Mouse (Mus musculus): ENCODE measurements around the gene 4930432M17Rik. TPM values are rescaled to one million over a fixed set of nuclear protein-coding genes. Genes with fewer than 3 reads are reported as not detected.

The 4930432M17Rik gene
- total and polyA plus RNA-seq, 2 experiments = not detected

DNA sequence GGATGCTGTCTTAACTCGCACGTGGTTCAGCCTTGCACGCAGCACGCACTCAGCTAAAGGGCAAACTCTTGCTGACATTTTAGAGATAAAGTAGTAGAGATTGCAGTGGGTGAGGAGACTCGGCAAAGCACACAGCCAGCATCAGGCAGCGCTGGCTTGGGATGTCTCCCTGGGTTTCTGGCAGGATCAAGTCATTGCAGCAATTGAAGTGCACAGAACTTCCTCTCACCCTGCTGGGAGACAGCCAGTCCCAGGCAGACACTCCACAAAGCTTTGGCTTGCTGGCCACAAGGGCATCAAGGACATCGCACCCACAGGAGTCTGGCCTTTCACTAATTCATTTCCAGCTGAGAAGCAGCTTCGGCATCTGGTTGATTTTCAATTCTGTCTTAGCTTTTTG, 27.3 kb upstream of the 4930432M17Rik start:
- 29% methylated on average over 8 of the region's 8 CpGs for WGBS
- DNase-seq (ENCODE audit: extremely low read depth, low read depth, low spot score) = peak; percentile 81
- Histone ChIP-seq H3K9ac (ENCODE audit: low read depth, low read length) (no peak overlapping the region), H3K27me3 (ENCODE audit: control insufficient read depth, insufficient read depth, low read length) (no peaks in the 10 kb centered on the region), H3K36me3 (ENCODE audit: control insufficient read depth, insufficient read depth, low read length) (no peaks in the 10 kb centered on the region), H3K79me2 (ENCODE audit: control insufficient read depth, insufficient read depth, low read length) (no peaks in the 10 kb centered on the region), H3K27ac (replicated peaks; ENCODE audit: insufficient read depth, low read depth, low read length) (no peak overlapping the region), H3K4me1 (ENCODE audit: control insufficient read depth, insufficient read depth, low read length) (peaks cover 15% of the 10 kb centered on the region), H3K4me3 (ENCODE audit: insufficient read depth, low read depth, low read length) (no peak overlapping the region)
- no peak for TF ChIP-seq CTCF (IDR thresholded peaks at IDR 0.05; ENCODE audit: low read depth, low read length)
- no peak for TF ChIP-seq POLR2A (IDR thresholded peaks at IDR 0.05; ENCODE audit: extremely low read depth, insufficient read depth, low read length)

DNA sequence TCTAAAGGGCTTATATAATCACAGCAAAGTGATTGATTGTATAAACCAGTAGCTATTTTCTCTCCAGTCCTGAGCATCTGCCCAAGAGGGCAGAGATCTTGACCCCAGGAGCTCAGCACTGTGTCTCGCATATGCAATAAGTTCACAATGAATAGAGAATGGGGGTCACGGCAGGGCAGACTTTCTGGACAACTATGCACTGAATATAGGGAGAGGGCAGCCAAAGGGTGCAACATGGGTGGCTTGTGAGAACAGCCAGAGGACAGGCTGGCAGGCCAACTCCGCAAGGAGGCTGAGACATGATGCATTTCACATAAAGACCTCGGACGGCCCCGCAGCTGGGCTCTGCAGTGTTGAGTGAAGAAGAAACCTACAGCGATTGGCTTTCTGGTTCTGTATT, 25.1 kb upstream of the 4930432M17Rik start:
- peak overlapping the region; percentile 62 for H3K27ac ChIP-seq (replicated peaks; ENCODE audit: insufficient read depth, low read depth, low read length)
- H3K27me3 ChIP-seq (ENCODE audit: control insufficient read depth, insufficient read depth, low read length) = no peaks in the 10 kb centered on the region
- DNase-seq (ENCODE audit: extremely low read depth, low read depth, low spot score) = peak; percentile 50

DNA sequence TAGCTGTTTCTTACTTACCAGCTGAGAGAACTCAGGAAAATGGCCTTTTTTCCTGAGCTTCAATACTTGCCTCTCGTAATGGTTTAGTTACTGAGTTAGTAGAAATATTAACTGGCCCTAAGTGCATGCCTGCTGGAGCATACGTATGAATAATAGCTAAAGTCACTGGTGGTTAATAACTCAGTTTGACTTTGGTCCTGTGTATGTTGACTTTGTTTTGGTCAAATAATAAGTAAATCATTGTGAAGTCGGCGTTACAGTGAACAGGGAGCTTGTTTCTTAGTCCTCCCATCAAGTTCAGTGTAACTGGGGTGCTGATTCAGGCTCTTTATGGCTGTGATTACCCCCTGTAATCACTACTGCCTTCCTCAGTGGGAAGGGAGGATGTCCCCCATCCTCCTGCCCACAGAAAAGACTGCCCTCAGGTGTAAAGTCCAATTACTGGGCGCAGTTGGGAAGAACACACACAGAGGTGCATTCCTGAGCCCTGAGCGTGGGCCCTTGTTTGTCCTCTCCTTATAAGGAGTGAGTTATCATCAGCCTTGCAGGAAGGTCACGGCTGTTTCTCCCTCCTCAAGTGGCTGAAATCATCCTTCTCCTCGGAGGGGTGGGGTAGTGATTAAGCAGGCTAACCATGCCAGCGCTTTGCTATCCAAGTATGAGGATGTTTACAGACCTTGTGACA, 24.1 kb upstream of the 4930432M17Rik start:
- Histone ChIP-seq H3K27ac (replicated peaks; ENCODE audit: insufficient read depth, low read depth, low read length) (peak overlapping the region; percentile 75), H3K79me2 (ENCODE audit: control insufficient read depth, insufficient read depth, low read length) (no peaks in the 10 kb centered on the region), H3K27me3 (ENCODE audit: control insufficient read depth, insufficient read depth, low read length) (no peaks in the 10 kb centered on the region), H3K4me3 (ENCODE audit: insufficient read depth, low read depth, low read length) (no peak overlapping the region), H3K9ac (ENCODE audit: low read depth, low read length) (0 out of 2 replicates have a peak overlapping the region, but pooled peaks have one; percentile 38), H3K4me1 (ENCODE audit: control insufficient read depth, insufficient read depth, low read length) (peaks cover 16% of the 10 kb centered on the region), H3K36me3 (ENCODE audit: control insufficient read depth, insufficient read depth, low read length) (no peaks in the 10 kb centered on the region)
- WGBS = 20% methylated on average over 9 of the region's 9 CpGs
- TF ChIP-seq POLR2A (IDR thresholded peaks at IDR 0.05; ENCODE audit: extremely low read depth, insufficient read depth, low read length) = no peak
- no peak for TF ChIP-seq CTCF (IDR thresholded peaks at IDR 0.05; ENCODE audit: low read depth, low read length)
- DNase-seq (ENCODE audit: extremely low read depth, low read depth, low spot score) = peak; percentile 62

More for the DNA sequence above, 25.1 kb upstream of the 4930432M17Rik start:
- WGBS = 56% methylated on average over 7 of the region's 7 CpGs
- no peak overlapping the region for H3K4me3 ChIP-seq (ENCODE audit: insufficient read depth, low read depth, low read length)
- no peaks in the 10 kb centered on the region for H3K36me3 ChIP-seq (ENCODE audit: control insufficient read depth, insufficient read depth, low read length)
- TF ChIP-seq POLR2A (IDR thresholded peaks at IDR 0.05; ENCODE audit: extremely low read depth, insufficient read depth, low read length) (no peak), CTCF (IDR thresholded peaks at IDR 0.05; ENCODE audit: low read depth, low read length) (no peak)
- H3K9ac ChIP-seq (ENCODE audit: low read depth, low read length) = no peak overlapping the region
- no peaks in the 10 kb centered on the region for H3K79me2 ChIP-seq (ENCODE audit: control insufficient read depth, insufficient read depth, low read length)
- H3K4me1 ChIP-seq (ENCODE audit: control insufficient read depth, insufficient read depth, low read length) = peaks cover 16% of the 10 kb centered on the region

DNA sequence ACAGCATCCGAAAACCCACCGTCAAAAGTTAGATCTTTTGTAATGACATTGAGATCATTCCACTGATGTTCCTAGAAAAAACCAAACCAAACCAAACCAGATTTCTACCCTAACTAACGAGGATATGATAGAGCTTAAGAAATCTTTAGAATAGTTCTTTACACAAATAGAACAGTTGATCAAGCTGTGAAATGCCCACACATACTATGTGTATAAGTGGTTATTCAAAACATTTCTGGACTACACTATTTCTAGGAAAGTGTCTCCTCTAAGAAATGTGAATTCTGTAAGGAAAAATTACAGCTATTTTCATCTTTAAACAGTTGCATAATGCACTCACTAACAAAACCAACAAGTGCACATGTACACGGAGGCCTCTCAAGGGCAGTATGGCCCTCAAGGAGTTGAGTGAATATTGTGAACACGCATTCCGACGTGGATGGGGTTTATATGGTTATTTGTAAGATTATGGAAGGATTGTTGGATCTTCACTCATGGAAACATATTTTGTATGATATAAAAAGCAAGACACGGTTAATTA, 22.3 kb upstream of the 4930432M17Rik start:
- no peak for TF ChIP-seq CTCF (IDR thresholded peaks at IDR 0.05; ENCODE audit: low read depth, low read length)
- no peak for TF ChIP-seq POLR2A (IDR thresholded peaks at IDR 0.05; ENCODE audit: extremely low read depth, insufficient read depth, low read length)
- Histone ChIP-seq H3K27me3 (ENCODE audit: control insufficient read depth, insufficient read depth, low read length) (no peaks in the 10 kb centered on the region), H3K9ac (ENCODE audit: low read depth, low read length) (no peak overlapping the region), H3K79me2 (ENCODE audit: control insufficient read depth, insufficient read depth, low read length) (no peaks in the 10 kb centered on the region), H3K4me1 (ENCODE audit: control insufficient read depth, insufficient read depth, low read length) (peaks cover 15% of the 10 kb centered on the region), H3K4me3 (ENCODE audit: insufficient read depth, low read depth, low read length) (no peak overlapping the region), H3K27ac (replicated peaks; ENCODE audit: insufficient read depth, low read depth, low read length) (no peak overlapping the region), H3K36me3 (ENCODE audit: control insufficient read depth, insufficient read depth, low read length) (no peaks in the 10 kb centered on the region)
- WGBS = 95% methylated on average over 8 of the region's 8 CpGs
- DNase-seq (ENCODE audit: extremely low read depth, low read depth, low spot score) = no peak

DNA sequence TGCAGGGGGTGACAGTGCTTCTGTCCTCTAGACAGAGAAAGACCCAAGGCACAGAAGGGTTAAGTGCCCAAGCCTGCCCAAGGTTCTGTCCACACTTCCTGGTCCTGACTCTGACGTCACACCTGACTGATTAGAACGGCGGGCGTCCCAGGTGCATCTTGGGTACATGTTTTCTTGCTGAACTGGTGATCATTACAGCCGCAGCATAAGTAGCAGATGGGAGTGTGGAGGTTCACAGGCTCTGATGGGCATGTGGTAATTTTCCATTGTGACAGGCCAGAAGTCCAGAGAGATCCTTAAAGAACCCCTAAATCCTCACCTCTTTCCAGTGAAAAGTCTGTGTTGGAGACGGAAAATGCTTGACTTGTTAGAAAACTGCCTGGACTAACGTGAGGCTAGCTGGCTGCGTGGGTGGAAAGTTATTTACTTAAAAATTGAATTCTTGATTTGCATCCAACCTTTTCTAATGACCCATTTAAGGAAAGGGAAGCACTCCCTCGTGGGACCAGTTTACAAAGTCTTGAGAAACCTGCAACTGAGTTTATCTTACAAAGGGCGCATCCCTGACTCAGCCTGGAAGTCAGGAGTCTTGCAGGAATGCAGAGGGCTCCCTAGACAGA, 20.4 kb upstream of the 4930432M17Rik start:
- no peak for TF ChIP-seq POLR2A (IDR thresholded peaks at IDR 0.05; ENCODE audit: extremely low read depth, insufficient read depth, low read length)
- peak; percentile 50 for DNase-seq (ENCODE audit: extremely low read depth, low read depth, low spot score)

DNA sequence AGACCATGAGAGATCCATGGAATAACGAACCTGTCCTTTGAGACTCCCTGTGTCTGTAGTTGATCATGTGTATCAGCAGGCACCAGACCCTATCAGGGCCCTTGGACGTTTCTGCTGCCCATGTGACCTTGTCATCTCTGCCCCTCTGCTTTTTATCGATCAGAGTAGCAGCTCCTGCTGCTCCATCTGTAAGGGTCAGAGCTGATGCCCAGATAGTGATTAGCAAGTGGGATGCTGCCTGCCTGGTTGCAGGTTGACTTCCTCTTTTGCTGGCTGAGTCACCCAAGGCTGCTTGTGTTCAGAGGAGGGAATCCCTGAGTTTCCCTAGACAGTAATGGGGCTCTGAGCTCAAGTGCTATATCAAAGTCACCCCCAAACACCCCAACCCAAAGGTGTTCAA, 18.9 kb upstream of the 4930432M17Rik start:
- H3K27ac ChIP-seq (replicated peaks; ENCODE audit: insufficient read depth, low read depth, low read length) = no peak overlapping the region
- no peak overlapping the region for H3K9ac ChIP-seq (ENCODE audit: low read depth, low read length)
- WGBS = 65% methylated on average over 3 of the region's 3 CpGs
- TF ChIP-seq CTCF (IDR thresholded peaks at IDR 0.05; ENCODE audit: low read depth, low read length) (no peak), POLR2A (IDR thresholded peaks at IDR 0.05; ENCODE audit: extremely low read depth, insufficient read depth, low read length) (no peak)
- H3K36me3 ChIP-seq (ENCODE audit: control insufficient read depth, insufficient read depth, low read length) = no peaks in the 10 kb centered on the region
- no peak overlapping the region for H3K4me3 ChIP-seq (ENCODE audit: insufficient read depth, low read depth, low read length)
- H3K79me2 ChIP-seq (ENCODE audit: control insufficient read depth, insufficient read depth, low read length) = no peaks in the 10 kb centered on the region
- no peak for DNase-seq (ENCODE audit: extremely low read depth, low read depth, low spot score)
- no peaks in the 10 kb centered on the region for H3K27me3 ChIP-seq (ENCODE audit: control insufficient read depth, insufficient read depth, low read length)
- H3K4me1 ChIP-seq (ENCODE audit: control insufficient read depth, insufficient read depth, low read length) = peaks cover 6% of the 10 kb centered on the region

More for the DNA sequence above, 20.4 kb upstream of the 4930432M17Rik start:
- H3K36me3 ChIP-seq (ENCODE audit: control insufficient read depth, insufficient read depth, low read length) = no peaks in the 10 kb centered on the region
- H3K79me2 ChIP-seq (ENCODE audit: control insufficient read depth, insufficient read depth, low read length) = no peaks in the 10 kb centered on the region
- no peak overlapping the region for H3K4me3 ChIP-seq (ENCODE audit: insufficient read depth, low read depth, low read length)
- H3K27me3 ChIP-seq (ENCODE audit: control insufficient read depth, insufficient read depth, low read length) = no peaks in the 10 kb centered on the region
- H3K27ac ChIP-seq (replicated peaks; ENCODE audit: insufficient read depth, low read depth, low read length) = no peak overlapping the region
- H3K9ac ChIP-seq (ENCODE audit: low read depth, low read length) = no peak overlapping the region
- 9% methylated on average over 10 of the region's 10 CpGs for WGBS
- H3K4me1 ChIP-seq (ENCODE audit: control insufficient read depth, insufficient read depth, low read length) = peaks cover 15% of the 10 kb centered on the region

Data from liver, adult 2 months (tissue).